Comparison of ENCODE assay signal across 1 mouse cellular context in the genomic region with DNA sequence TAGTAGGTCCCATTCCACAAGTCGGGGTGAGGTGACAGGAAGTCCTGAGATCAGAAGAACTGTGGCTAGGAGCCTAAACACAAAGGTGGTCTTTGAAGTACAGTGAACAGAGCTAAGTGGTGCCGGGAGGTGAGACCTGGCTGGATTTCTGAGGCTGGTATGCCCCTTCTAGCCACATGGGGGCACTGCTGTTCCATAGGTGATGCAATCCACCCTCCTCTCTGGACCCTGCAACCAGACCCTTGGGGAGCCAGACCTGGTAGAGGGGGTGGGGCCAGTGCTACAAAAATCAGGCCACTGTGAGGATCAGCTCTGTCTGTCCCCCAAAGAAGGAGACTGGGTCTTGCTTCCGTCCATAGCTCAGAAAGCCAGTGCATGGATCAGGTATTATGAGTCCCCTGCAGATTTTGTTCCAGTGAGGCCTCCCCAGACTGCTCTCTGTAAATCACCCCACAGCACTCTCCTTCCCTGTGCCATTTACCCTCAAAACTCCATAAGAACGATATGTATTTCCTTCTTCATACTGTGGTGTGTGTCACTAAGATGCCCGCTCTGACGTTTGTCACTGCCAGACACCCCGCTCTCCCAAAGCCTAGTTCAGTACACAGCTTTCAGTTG.
A peak's percentile ranks its signal among the peaks of the same experiment; 100 is the strongest.
TF ChIP-seq lines count a peak whose summit lies in the region.

No protein-coding gene starts in this region.

TF ChIP-seq in MEL, 35 proteins besides CTCF, POLR2A, EP300 and RAD21 (continued from another document):
- TF ChIP-seq TCF12 (IDR thresholded peaks at IDR 0.05; ENCODE audit: low read depth, low read length): peak; percentile 32
- TF ChIP-seq NRF1 (IDR thresholded peaks at IDR 0.05; ENCODE audit: insufficient read depth, low read depth, low read length, poor library complexity, severe bottlenecking): 0 out of 2 replicates have a peak, but pooled peaks have one; percentile 5
- no peak for TF ChIP-seq MYB (IDR thresholded peaks at IDR 0.05; ENCODE audit: low read depth, low read length)
- TF ChIP-seq CHD1 (IDR thresholded peaks at IDR 0.05; ENCODE audit: low read depth, low read length): 0 out of 2 replicates have a peak, but pooled peaks have one; percentile 1
- no peak for TF ChIP-seq KAT2A (conservative IDR thresholded peaks at IDR 0.05; ENCODE audit: low read depth, low read length)
- TF ChIP-seq ETS1 (IDR thresholded peaks at IDR 0.05; ENCODE audit: low read depth, low read length): peak; percentile 72
- TF ChIP-seq POLR2AphosphoS2 (IDR thresholded peaks at IDR 0.05; ENCODE audit: low read length): 0 out of 2 replicates have a peak, but pooled peaks have one; percentile 35
- peak; percentile 51; the same call in 1 of the 2 replicates for TF ChIP-seq HCFC1 (IDR thresholded peaks at IDR 0.05; ENCODE audit: low read depth, low read length)
- TF ChIP-seq JUND (IDR thresholded peaks at IDR 0.05; ENCODE audit: low read depth, low read length): no peak
- no peak for TF ChIP-seq ELF1 (IDR thresholded peaks at IDR 0.05; ENCODE audit: low read depth, low read length)
- TF ChIP-seq ZKSCAN1 (IDR thresholded peaks at IDR 0.05; ENCODE audit: low read depth, low read length): no peak
- no peak for TF ChIP-seq USF2 (IDR thresholded peaks at IDR 0.05; ENCODE audit: borderline replicate concordance in 1 of 2, insufficient read depth in 1 of 2, low read depth in 1 of 2, low read length in 2 of 2)
- TF ChIP-seq TBP (IDR thresholded peaks at IDR 0.05; ENCODE audit: low read depth, low read length): peak; percentile 31; the same call in 1 of the 2 replicates
- peak; percentile 47; the same call in 1 of the 2 replicates for TF ChIP-seq SIN3A (IDR thresholded peaks at IDR 0.05; ENCODE audit: low read length)
- TF ChIP-seq GATA1 (IDR thresholded peaks at IDR 0.05; ENCODE audit: low read depth, low read length): no peak
- peak; percentile 67 for TF ChIP-seq ZC3H11A (IDR thresholded peaks at IDR 0.05; ENCODE audit: low read depth, low read length)
- TF ChIP-seq MYC (IDR thresholded peaks at IDR 0.05; ENCODE audit: low read depth, low read length): 0 out of 2 replicates have a peak, but pooled peaks have one; percentile 30
- no peak for TF ChIP-seq USF1 (IDR thresholded peaks at IDR 0.05; ENCODE audit: low read depth, low read length)
- peak; percentile 64 for TF ChIP-seq SMC3 (IDR thresholded peaks at IDR 0.05; ENCODE audit: low read depth, low read length)
- peak; percentile 0; the same call in 1 of the 2 replicates for TF ChIP-seq NELFE (IDR thresholded peaks at IDR 0.05; ENCODE audit: low read depth, low read length)
- no peak for TF ChIP-seq RCOR1 (IDR thresholded peaks at IDR 0.05; ENCODE audit: low read depth, low read length)
